Mouse (Mus musculus): Measurements from ENCODE around the gene Marc1.

DNA sequence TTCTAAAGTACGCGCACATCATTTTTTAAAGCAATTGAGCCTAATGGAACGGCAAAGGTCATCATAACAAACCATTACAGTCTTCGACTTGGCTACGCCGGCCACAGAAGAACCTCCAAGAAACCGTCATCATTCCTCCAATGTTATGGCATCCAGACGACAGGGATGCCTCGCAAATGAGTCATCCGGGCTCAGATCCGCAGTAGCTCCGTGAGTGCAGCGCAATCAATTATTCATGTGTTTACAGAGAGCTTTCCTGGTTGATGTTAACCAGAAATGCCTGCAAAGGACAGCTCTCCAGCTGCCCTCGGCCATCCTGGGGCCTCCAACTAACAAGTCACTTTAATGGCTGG lies 29.0 kb downstream of the Marc1 start:
- TF ChIP-seq CTCF (IDR thresholded peaks at IDR 0.05; ENCODE audit: low read depth), result no peak
- TF ChIP-seq EP300 (IDR thresholded peaks at IDR 0.05; ENCODE audit: low read depth), result no peak
